Mouse (Mus musculus) kidney, postnatal 36 days (tissue): ENCODE data around the gene Ilf3.
A peak's percentile ranks its signal among the peaks of the same experiment; 100 is the strongest.

Experiments
- DNase-seq, 2 experiments: peaks; one replicate each; pipeline ENCODE4 v3.0.0; 2021 to 2022; ENCODE audit warnings: mixed read lengths in 2 of 2

Ilf3 gene

DNA sequence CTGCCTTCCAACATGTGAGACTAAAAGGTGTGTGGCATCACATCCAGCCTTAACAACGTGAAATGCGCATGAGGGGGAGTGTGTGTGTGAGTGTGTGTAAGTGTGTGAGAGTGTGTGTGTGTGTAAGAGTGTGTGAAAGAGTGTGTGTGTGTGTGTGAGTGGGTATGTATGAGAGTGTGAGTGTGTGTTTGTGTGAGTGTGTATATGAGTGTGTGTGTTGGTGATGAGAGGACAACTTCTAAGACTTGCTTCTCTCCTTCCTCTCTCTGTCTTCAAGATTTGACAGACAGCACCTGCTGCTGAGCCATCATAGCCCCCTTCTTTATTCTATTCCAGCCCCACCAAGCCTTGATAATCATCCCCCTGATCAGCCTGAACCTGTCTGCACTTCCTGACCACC, 72.2 kb downstream of the Ilf3 start:
- DNase-seq, result no peak

DNA sequence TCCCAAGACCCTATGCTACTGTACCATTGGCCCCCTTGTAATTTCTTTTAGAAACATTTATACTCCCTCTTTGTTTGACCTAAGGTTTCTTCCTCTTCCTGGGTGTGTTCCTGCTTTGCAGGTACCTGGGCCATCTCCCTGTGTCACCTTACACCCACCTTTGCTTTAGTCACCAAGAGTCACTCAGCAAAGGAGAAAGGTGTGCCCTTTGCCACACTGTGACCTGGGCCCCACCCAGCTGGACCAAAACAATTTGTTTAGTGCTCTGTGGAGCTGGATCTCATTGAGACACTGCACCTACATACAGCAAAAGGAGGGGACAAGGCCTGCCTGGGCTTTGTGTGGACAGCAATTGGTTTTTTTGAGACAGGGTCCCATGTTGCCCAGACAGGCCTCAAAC, 72.7 kb downstream of the Ilf3 start:
- DNase-seq, result no peak

DNA sequence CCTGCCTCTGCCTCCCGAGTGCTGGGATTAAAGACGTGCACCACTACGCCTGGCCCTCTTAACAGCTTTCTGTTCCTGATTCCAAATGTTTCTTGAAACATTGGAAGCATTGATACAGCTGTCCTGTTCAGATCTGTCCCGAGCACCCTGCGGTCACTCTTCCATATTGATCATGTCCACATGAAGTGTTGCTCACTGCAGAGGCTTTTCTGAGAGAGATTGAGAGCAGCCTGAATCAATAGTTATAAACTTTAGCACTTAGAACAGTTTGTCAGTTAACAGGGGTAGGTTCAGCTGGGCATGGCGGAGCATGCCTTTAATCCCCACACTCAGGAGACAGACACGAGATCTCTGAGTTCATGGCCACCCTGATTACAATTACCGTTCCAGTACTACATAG, 76.2 kb downstream of the Ilf3 start:
- no peak for DNase-seq

DNA sequence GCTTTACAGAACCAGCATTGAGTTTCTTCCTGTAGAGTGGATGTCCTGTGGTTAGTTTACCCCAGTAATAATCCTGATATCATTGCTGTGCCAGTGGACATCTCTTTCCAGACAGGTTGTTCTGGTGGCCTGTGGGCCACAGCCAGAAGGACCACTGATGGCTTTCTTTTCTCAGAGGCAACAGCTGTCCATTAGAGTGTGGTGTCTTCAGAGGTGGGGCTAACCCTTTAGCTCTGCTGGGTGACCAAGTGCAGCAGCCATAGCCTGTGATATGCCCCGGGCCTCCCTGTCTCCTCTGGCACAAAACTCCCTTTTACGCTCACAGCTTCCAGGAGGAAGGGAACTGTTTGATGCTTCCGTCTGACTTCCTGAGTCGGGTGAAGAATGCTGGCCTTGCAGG, 76.9 kb downstream of the Ilf3 start:
- DNase-seq, result no peak

DNA sequence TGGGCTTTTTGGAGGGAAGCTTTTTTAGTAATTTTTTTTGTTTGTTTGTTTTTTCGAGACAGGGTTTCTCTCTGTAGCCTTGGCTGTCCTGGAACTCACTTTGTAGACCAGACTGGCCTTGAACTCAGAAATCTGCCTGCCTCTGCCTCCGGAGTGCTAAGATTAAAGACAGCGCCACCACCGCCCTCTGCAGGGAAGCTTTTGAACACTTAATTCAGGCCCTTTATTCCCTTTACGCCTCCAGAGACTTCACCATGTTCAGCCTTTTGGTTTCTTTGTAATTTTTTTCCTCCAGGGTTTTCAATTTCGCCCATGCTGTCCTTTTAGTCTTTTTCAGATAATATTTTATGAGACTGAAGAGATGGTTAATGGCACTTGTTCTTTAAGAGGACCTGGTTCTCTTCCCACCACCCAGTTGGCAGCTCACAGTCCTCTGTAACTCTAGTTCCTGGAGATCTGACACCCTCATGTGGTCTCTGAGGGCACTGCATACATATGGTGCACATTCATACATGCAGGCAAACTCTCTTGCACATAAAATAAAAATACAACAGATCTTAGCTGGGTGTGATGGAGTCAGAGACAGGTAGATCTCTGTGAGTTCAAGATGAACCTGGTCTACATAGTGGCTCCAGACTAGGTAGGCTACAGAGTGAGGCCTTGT, 77.5 kb downstream of the Ilf3 start:
- DNase-seq, result no peak

DNA sequence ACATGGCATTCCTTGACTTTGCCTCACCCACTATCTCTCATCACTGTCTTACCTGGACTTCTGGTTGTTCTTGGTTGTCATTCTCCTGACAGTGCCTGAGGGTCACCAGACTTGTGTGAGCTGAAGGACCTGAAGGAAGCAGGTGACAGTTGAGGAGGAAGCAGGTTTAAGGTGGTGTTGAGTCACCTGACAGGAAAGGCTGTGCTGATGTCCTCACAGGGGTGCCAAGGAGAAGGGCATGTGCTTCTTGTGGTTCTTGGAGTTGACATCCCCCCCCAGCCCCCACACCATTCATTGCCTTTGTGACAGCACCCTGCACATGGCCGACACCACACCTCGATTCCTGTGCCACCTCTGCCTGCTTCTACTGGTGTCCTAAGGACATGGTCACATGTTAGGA, 80.1 kb downstream of the Ilf3 start:
- DNase-seq, result no peak

DNA sequence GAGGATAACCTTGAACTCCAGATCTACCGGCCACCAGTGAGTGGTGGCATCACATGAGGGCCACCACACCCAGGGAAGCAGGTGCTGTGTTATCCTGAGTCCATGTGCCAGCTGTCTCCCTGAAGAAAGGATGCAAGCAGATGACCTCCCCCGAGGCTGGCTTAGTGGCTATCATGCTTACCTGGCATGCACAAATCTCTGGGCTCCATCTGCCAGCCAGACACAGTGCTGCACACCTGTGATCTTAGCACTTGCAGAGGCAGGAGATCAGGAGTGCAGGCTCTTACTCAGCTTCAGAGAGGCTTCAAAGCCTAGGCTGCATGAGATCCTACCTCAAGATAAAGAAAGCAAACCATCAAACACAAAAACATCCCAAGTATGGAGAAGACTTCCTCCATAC, 82.0 kb downstream of the Ilf3 start:
- DNase-seq, result no peak

DNA sequence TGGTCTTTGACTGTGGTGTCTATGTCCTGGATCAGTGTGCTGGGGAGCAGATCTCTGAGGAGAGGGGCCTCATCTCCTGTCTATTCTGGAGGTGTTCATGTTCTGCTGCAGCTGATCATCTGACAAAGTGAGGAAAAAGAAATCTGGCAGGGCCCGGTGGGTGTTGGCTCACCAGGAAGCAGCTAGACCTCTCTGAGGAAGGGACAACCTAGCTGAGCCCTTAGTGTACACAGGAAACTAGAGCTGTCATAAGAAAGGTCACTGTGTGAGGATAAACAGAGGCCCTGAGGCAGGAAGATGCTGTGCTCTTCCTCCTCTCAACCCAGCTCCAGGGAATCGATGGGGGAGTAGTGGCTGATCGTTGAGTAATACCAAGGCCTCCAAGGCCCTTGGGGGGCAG, 82.6 kb downstream of the Ilf3 start:
- DNase-seq, result peak; percentile 54 to 76

DNA sequence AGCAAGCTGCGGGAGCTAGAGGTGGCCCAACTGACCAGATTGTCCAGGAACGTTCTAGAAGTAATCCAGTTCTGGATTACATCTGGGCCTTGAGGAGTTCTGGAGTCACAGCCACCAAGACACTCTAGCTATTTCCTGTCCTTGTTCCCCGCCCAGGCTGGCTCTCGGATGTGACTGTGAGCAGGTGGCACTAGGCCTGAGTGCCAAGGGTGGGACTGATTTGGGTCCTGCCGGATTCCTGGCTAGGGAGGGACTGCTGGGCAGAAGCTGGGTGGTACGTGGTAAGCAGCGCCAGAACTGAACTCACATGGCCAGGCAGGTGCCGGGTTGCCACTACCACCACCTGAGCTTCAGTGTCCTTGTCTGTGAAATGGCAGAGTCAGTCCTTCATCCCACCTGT, 83.7 kb downstream of the Ilf3 start:
- peak; percentile 41 to 49 for DNase-seq

DNA sequence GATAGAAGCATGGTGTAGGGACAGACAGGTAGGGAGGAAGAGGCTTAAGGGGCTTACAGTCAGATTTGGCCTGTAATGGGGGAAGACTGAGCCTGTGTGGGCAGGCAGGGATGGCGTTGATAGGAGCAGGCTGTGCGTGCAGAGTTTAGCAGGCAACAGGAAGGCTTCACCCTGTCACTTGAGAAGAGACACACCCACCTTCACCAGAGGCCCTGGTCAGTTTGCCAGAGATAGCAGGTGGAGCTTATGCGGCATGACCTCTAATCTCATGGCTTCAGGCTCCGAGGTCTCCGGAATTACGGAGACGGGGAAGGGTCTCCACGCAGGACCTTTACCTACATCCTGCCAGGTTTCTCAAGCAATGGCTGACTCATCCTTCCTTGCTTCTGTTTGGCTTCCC, 84.2 kb downstream of the Ilf3 start:
- no peak for DNase-seq

DNA sequence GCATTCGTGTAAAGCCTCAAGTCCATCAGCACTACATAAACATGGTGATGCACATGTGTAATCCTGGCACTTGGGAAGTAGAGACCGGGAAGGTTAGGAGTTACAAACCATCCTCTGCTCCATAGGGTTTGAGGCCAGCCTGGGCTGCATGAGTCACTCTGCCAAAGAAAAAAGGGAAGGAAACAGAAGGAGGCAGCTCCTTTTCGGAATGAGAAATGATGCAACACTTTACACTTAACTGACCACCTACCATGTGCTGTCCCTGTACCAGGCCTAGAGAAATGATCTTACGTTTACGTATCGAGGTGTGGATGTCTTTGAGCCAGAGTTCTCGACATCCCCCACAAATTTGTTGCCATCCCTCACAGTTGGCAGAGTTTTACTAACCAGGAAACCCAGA, 85.3 kb downstream of the Ilf3 start:
- DNase-seq, result no peak

DNA sequence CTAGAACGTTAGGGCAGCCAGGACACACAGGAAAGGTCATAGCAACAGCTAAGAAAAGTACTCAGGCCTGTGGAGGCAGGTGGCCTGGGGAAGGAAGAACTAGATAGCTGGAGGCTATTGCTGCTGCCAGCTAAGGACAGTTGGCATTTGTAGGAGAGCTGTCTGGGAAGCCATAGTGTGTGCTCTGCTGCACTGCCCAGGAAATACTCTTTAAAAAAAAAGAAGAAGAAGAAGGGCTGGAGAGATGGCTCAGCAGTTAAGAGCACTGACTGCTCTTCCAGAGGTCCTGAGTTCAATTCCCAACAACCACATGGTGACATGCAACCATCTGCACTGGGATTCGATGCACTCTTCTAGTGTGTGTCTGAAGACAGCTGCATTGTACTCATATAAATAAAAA, 85.8 kb downstream of the Ilf3 start:
- no peak for DNase-seq

DNA sequence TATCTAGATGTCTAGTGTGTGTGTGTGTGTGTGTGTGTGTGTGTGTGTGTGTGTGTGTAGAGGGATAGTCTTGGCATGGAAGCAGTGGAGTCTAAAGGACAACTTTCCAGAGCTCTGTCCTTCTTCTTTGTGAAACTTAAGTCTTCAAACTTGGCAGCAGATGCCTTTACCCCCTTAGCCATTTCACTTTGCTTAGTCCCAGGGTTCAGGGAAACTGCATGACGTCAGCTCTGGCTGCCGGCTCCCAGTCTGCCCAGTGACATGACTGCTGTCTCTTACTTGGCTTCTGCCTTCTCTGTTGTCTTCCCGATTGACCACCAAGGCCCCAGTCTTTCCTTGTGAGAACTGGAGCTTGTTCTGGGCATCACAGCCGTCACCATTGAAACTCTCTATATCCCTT, 86.9 kb downstream of the Ilf3 start:
- peak; percentile 45 to 59 for DNase-seq
